Mouse (Mus musculus): Measurements from ENCODE around the gene Ppcs.

The Ppcs gene

DNA sequence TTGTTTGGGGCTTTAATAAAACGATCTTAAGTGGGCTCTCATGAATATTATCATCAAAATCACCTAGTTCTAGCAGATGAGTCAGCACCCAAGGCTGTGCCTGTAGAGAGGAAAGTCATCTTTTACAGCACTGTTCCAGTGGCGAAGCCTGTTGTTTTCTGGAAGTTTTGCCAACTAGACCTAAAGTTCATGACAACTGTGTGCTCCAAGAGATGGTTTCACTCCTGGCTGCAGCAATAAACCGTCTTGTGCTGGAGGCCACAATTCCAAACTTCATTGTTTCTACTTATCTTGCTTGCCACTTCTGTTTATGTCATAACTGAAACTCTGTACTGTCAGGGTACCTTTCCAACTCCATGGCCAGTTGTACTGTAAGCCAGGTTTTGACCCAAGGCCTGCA is 5.0 kb downstream of the Ppcs start:
- no peak for DNase-seq

- DNase-seq, result peak; percentile 94
Measured at GRCm38 (mm10) chr4:119415072-119415753, 7.0 kb downstream of the Ppcs start, which contains the start of gene Ccdc30. Ccdc30 (minus strand) TSS chr4:119415521.

- peak; percentile 57 for DNase-seq
Measured at GRCm38 (mm10) chr4:119412791-119413190, 9.4 kb downstream of the Ppcs start.

GRCm38 (mm10) chr4:119411877-119412650 is 10.2 kb downstream of the Ppcs start:
- DNase-seq, result no peak

- no peak for DNase-seq
Measured at GRCm38 (mm10) chr4:119403431-119403830, 18.8 kb downstream of the Ppcs start.

DNA sequence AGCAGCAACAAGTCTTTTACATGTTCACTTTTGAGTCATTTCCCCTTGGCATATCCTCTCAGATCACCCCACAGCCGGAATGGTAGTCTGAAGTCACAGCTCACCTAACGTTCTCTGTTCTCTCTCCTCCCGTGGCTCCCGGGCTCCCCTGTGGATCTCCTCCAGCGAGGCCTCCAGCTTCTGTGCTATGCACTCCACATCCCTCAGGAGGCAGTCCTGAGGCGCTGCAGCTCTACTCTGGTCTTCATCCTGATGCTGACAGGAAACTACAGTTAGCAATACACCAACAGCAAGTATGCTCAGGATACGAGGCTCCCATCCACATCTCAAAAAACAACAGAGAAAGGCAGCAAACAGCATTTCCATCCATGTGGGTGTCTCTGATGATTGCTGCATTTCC is 21.3 kb downstream of the Ppcs start:
- DNase-seq, result no peak

- no peak for DNase-seq
Measured at GRCm38 (mm10) chr4:119398751-119399150, 23.5 kb downstream of the Ppcs start.

GRCm38 (mm10) chr4:119390369-119390768 is 31.9 kb downstream of the Ppcs start:
- DNase-seq, result peak; percentile 47

DNA sequence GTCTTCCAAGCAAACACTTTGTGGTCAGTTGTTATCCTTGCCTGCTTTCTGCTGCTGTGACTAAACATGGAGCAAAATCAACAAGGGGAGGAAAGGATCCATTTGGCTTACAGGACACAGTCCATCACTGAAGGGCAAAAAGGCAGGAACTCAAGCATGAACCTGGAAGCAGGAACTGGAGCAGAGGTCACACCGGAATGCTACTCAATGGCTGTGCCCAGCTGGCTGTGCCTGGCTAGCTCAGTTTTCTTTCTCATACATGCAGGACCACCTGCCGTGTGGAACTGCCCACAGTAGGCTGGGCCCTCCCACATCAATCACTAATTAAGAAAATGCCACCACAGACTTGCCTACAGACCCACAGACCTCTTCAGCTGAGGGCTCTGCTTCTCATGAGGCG is 33.0 kb downstream of the Ppcs start:
- DNase-seq, result no peak

DNA sequence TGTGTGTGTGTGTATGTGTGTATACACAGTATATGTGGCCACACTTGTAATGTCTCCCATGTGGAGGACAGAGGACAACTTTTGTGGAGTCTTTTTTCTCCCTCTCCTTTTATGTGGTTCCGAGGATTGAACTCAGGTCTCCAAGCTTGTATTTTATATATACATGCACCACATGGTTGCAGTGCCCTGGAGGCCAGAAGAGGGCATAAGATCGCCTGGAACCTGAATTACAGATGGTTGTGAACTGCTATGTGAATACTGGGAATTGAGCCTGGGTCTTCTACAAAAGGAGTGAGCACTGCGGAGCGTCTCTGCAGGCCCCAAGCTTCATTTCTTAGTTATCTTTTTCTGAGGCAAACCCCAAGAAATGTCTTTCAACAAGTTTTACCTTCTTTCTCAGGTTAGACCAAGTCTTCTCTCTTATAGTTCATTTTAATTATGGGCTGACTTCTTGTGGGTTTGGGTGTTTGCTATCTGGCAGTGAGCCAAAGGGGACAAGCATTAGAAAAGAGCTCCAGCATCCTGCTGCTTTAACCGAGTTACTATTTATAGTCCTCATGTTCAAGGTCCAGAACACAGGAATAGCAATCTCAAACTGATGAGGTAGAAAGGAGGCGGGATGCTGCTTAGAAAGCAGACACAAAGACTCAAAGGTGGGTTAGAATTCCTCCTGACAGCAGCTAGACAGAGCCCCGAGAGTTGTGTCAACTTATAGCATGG is 40.6 kb downstream of the Ppcs start:
- no peak for DNase-seq

DNA sequence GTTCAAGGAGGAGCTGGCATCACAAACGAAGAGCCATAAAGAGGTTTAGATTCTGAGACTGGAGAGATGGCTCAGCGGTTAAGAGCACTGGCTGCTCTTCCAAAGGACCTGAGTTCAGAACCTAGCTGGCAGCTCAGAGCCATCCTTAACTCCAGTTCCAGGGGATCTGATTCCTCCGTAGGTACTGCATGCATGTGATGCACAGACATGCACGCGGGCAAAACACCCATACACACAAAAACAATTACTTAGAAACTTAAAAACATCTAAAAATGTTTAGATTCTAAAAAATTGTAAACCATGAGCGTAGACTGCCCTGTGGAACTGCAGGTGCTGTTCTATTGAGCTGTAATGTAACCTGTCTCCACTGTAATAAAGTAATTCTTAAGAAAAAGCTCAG is 52.8 kb downstream of the Ppcs start:
- DNase-seq, result no peak
